Mouse (Mus musculus) neural tube, embryonic 13.5 days (tissue): ENCODE measurements around the gene Il31. TPM values are rescaled to one million over a fixed set of nuclear protein-coding genes. Genes with fewer than 3 reads are reported as not detected.
"Not testable (repeated sequence)": the region's sequence is repeated elsewhere in the genome, so short reads cannot be mapped to it uniquely, and the experiment has no call there.

Experiments
- ATAC-seq: fragments of 200-750 bp; cut with Nextera tagmentation; 2 replicates; pipeline ENCODE4 v1.8.0; 2017; ENCODE audit warnings: low read depth, mild to moderate bottlenecking, moderate TSS enrichment, moderate library complexity
- H3K27ac ChIP-seq: fragments of 300-500 bp; sonication (generic); replicated peaks from 2 replicates; pipeline ENCODE4 v1.5.1; 2015; ENCODE audit warnings: moderate library complexity, mild to moderate bottlenecking, inconsistent platforms
- H3K27me3 ChIP-seq: fragments of 300-500 bp; sonication (generic); 2 replicates; pipeline ENCODE4 v1.6.1; 2015; ENCODE audit warnings: mild to moderate bottlenecking, inconsistent platforms
- H3K36me3 ChIP-seq: fragments of 300-500 bp; sonication (generic); 2 replicates; pipeline ENCODE4 v1.6.1; 2015; ENCODE audit warnings: mild to moderate bottlenecking, inconsistent platforms
- H3K4me1 ChIP-seq: fragments of 300-500 bp; sonication (generic); replicated peaks from 2 replicates; pipeline ENCODE4 v1.6.1; 2015; ENCODE audit warnings: inconsistent platforms
- H3K4me2 ChIP-seq: fragments of 300-500 bp; sonication (generic); 2 replicates; pipeline ENCODE4 v1.6.1; 2015; ENCODE audit warnings: inconsistent platforms, mild to moderate bottlenecking, moderate library complexity
- H3K4me3 ChIP-seq: fragments of 300-500 bp; sonication (generic); 2 replicates; pipeline ENCODE4 v1.5.1; 2015; ENCODE audit warnings: mild to moderate bottlenecking, inconsistent platforms
- H3K9ac ChIP-seq: fragments of 300-500 bp; sonication (generic); 2 replicates; pipeline ENCODE4 v1.6.1; 2015; ENCODE audit warnings: moderate library complexity, mild to moderate bottlenecking, inconsistent platforms
- H3K9me3 ChIP-seq: fragments of 300-500 bp; sonication (generic); 2 replicates; pipeline ENCODE4 v1.6.1; 2016; ENCODE audit warnings: inconsistent platforms
- WGBS: fragments of 180-500 bp; shearing (Covaris S2); methylation state at CpG from one replicate; pipeline ENCODE4 v1.1.7; 2015; 5-methylcytosine and 5-hydroxymethylcytosine counted together
- polyA plus RNA-seq: library from polyadenylated mRNA; unstranded; fragments of >200 nt; fragmentation: Nextera tagmentation; extraction: Ambion mirVana; gene quantifications from 2 replicates; pipeline ENCODE4 v1.2.1, GENCODE M21; 2015

The Il31 gene
- polyA plus RNA-seq, 1 experiment from 2014 or later: not detected

DNA sequence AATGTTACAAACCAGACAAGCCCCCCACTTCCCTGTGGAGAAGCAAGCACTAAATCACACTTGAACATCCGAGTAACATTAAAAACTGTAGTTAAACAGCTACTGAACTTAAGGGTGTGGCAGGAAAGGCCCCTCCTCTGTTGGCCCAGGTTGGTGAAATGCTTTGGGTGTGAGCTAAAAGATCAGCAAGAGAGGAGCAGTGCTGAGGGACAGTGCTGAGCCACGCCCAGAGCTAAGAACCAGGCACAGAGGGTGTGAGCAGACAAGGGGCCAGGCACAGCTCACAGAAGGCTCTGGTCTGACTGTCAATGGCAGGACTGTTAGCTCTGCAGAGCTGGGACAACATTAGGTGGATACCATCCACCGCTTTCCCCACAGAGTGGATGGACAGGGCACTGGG is 22.8 kb upstream of the Il31 start:
- Histone ChIP-seq H3K9ac (no peak overlapping the region), H3K9me3 (no peaks in the 10 kb centered on the region), H3K27me3 (peaks cover 7% of the 10 kb centered on the region), H3K27ac (no peak overlapping the region), H3K36me3 (peaks cover 61% of the 10 kb centered on the region), H3K4me3 (no peak overlapping the region), H3K4me2 (no peak overlapping the region), H3K4me1 (peaks cover 21% of the 10 kb centered on the region)
- no peak for ATAC-seq
- WGBS: 85% methylated on average over 3 of the region's 3 CpGs

DNA sequence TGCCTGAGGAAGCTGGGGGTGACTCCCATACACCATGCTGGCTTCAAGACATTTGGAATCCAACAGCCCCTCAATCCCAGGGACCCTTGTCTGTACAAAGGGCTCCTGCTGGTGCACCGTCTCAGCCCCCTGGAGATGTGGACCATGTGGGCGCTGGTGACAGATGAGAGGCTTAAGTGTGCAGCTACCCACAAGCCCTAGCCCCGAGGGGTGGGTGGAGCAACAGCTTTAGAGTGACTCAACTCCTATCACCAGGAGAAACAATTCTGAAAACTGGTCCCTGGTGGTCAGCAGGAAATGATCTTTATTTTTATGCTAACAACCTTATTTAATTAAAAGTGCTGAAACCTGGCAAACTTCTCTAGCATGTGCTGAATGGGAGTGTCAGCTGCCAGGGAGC is 22.1 kb upstream of the Il31 start:
- H3K4me2 ChIP-seq, H3K27ac ChIP-seq, H3K4me3 ChIP-seq, ATAC-seq, H3K9me3 ChIP-seq, H3K9ac ChIP-seq: not testable (repeated sequence)
- WGBS: 88% methylated on average over 3 of the region's 3 CpGs
- Histone ChIP-seq H3K27me3 (peaks cover 14% of the 10 kb centered on the region), H3K4me1 (peaks cover 21% of the 10 kb centered on the region), H3K36me3 (peaks cover 55% of the 10 kb centered on the region)

DNA sequence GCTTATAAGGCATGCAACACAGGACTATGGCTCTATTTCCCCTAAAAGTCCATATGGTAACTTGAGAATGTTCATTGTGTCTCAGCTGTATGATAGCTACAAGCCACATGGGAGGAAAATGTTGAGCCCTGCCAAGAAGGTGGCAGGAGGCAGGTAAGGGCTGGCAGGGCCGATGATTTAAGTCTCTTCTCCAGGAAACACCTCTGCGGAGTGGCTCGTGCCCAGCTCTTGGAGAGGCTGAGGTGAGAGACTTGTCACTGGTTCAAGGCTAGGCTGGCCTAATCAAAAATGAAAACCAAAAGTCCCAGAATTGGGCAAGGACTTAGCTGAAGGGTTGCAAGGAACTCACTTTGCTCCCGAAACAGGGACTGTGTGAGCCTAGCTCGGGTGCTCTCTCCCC is 20.9 kb upstream of the Il31 start, which contains the start of gene B3gnt4:
B3gnt4 (plus strand) TSS at position 301 of the 400 bp plus-strand sequence.
- peaks cover 17% of the 10 kb centered on the region for H3K27me3 ChIP-seq
- no peak within 1 kb of the TSS for H3K27ac ChIP-seq
- H3K9me3 ChIP-seq: no peaks in the 10 kb centered on the region
- peak within 1 kb of the TSS; percentile 59; the same call in 1 of the 2 replicates for H3K4me3 ChIP-seq
- 86% methylated on average over 5 of the region's 5 CpGs for WGBS
- H3K4me2 ChIP-seq: peak within 1 kb of the TSS; percentile 74
- peaks cover 42% of the 10 kb centered on the region for H3K36me3 ChIP-seq
- H3K9ac ChIP-seq: peak within 1 kb of the TSS; percentile 75; the same call in 1 of the 2 replicates
- ATAC-seq: no peak
- H3K4me1 ChIP-seq: peaks cover 21% of the 10 kb centered on the region

DNA sequence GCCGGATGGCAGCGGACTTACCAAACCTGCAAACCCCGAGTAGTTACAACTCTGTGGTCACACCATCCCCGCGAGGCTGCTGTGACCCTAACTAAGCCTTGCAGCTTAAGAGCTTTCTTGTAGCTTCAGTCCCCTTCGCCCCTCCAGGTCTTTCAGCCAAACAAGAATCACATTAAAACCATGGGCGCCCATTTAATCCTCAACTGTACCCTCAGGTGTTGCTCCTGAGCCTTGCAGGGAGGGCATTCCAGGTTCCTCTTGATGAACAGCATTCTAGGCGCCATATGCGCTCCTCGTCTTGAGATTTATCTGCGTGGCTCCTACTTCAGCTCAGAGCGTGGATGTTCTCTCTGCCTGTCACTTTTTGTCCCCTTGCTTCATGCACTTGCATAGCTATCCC is 19.6 kb upstream of the Il31 start:
- Histone ChIP-seq H3K36me3 (peaks cover 30% of the 10 kb centered on the region), H3K4me1 (peaks cover 21% of the 10 kb centered on the region), H3K4me2 (peak overlapping the region; percentile 74), H3K27ac (no peak overlapping the region), H3K9me3 (no peaks in the 10 kb centered on the region), H3K27me3 (peaks cover 20% of the 10 kb centered on the region), H3K9ac (peak overlapping the region; percentile 75), H3K4me3 (peak overlapping the region; percentile 59)
- peak; percentile 13; the same call in 1 of the 2 replicates for ATAC-seq
- WGBS: 5% methylated on average over 12 of the region's 12 CpGs

DNA sequence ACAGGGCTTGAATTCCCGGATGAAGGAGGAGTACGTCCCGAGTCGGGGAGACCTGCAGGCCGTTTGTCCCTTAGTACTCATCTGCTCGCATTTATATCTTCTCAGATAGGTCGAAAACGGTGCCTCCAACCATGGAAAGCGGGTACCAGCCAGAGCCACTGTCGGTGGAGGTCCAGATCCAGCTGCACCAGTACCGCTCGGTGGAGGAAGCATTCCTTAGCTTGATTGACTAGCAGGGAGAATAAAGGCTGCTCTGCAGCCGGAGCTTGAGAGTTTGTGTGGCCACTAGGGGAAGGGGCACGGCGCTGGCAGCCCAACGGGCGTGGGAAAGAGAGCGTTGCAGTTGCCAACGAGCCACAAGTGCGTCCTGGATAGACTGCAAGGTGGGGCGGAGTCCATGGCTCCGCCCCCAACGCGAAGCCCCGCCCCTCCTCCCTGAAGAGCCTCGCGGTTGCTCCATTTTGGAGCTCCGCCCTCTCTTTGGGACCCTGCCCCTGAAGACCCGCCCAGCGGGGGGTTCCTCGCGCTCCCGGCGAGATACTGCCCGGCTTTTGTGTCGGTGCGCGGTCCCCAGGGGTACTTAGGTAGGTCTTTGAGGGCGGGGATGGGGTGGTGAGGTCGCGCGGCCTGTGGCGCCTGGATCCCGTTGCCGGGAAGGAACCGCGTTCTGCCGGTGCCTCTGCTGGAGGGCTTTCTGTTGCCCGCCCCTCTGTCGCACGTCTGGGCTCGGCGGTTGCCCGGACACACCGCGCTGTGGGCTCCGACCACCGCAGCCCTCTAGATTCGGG is 18.8 kb upstream of the Il31 start:
- ATAC-seq: peak; percentile 92
- WGBS: under 1% methylated on average over 57 of the region's 59 CpGs
- H3K4me1 ChIP-seq: peaks cover 21% of the 10 kb centered on the region
- H3K4me2 ChIP-seq: peak overlapping the region; percentile 74
- peaks cover 24% of the 10 kb centered on the region for H3K36me3 ChIP-seq
- peak overlapping the region; percentile 59 for H3K4me3 ChIP-seq
- no peak overlapping the region for H3K27ac ChIP-seq
- H3K9ac ChIP-seq: peak overlapping the region; percentile 75
- peaks cover 20% of the 10 kb centered on the region for H3K27me3 ChIP-seq
- H3K9me3 ChIP-seq: no peaks in the 10 kb centered on the region

DNA sequence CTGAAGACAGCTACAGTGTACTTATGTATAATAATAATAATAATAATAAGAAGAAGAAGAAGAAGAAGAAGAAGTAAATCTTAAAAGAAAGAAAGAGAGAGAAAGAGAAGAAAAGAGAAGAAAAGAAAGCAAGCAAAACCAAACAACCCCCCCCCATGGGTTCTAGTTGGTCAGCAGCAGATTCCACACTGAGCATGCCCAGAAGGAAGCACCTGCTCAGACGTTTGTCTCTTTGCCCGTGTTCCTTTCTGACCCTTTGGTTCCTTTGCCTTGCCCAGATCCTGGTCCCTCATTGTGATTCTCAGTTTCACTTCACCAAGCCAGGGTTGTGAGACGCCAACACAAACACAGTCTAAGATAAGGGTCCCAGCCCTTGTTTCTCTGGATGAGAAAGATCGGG is 12.7 kb upstream of the Il31 start:
- H3K4me3 ChIP-seq: no peak overlapping the region
- peaks cover 11% of the 10 kb centered on the region for H3K4me1 ChIP-seq
- H3K27ac ChIP-seq: no peak overlapping the region
- no peaks in the 10 kb centered on the region for H3K36me3 ChIP-seq
- no peak overlapping the region for H3K4me2 ChIP-seq
- H3K9ac ChIP-seq: no peak overlapping the region
- H3K27me3 ChIP-seq: peaks cover 25% of the 10 kb centered on the region
- H3K9me3 ChIP-seq: no peaks in the 10 kb centered on the region
- ATAC-seq: no peak
- 75% methylated on average over 4 of the region's 4 CpGs for WGBS

DNA sequence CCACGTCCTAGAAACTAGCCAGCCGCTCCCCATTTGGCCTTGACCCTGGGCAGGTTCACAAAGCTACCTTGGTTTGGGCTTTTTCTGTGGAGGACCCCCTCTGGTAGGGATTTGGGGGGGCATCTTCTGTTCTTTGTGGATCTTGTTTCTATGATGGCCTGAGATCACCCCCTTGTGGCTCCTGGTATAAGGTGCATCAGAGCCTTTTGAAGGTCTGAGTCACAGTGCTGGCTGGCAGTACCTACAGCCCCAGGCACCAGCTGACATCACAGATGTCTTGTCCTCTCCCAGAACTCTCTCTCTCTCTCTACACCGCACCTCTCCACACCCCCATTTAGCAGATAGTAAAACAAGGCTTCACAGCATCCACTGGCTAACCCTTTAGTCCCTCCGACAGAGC is 10.4 kb upstream of the Il31 start:
- WGBS: 57% methylated on average over 4 of the region's 4 CpGs
- no peak overlapping the region for H3K4me3 ChIP-seq
- H3K9me3 ChIP-seq: no peaks in the 10 kb centered on the region
- peaks cover 16% of the 10 kb centered on the region for H3K4me1 ChIP-seq
- no peak for ATAC-seq
- H3K27me3 ChIP-seq: peaks cover 17% of the 10 kb centered on the region
- H3K36me3 ChIP-seq: no peaks in the 10 kb centered on the region
- H3K27ac ChIP-seq: no peak overlapping the region
- no peak overlapping the region for H3K4me2 ChIP-seq
- no peak overlapping the region for H3K9ac ChIP-seq

DNA sequence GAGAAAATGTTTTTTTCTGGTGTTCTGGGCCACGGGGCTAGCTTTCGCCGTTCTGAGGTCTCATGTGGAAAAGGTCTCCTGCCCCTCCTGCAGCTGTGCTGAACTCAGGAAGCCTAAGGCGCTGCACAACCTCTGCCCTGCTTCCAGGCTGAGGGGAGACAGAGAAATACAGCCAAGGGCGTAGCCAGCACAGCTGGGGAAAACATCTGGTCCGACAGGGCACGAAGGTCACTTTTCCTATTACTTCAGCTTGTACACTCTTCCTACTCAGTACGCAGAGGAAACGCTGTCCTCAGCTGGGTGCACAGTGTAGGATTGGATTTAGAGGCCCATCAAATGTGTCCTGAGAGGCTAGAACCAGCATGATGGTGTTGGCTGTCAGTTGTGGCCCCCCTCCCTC is 646 bp upstream of the Il31 start:
- H3K27me3 ChIP-seq: no peaks in the 10 kb centered on the region
- H3K4me2 ChIP-seq: no peak overlapping the region
- H3K36me3 ChIP-seq: no peaks in the 10 kb centered on the region
- H3K9ac ChIP-seq: no peak overlapping the region
- ATAC-seq: no peak
- no peak overlapping the region for H3K27ac ChIP-seq
- H3K4me1 ChIP-seq: peaks cover 11% of the 10 kb centered on the region
- 67% methylated on average over 9 of the region's 9 CpGs for WGBS
- no peaks in the 10 kb centered on the region for H3K9me3 ChIP-seq
- H3K4me3 ChIP-seq: no peak overlapping the region

DNA sequence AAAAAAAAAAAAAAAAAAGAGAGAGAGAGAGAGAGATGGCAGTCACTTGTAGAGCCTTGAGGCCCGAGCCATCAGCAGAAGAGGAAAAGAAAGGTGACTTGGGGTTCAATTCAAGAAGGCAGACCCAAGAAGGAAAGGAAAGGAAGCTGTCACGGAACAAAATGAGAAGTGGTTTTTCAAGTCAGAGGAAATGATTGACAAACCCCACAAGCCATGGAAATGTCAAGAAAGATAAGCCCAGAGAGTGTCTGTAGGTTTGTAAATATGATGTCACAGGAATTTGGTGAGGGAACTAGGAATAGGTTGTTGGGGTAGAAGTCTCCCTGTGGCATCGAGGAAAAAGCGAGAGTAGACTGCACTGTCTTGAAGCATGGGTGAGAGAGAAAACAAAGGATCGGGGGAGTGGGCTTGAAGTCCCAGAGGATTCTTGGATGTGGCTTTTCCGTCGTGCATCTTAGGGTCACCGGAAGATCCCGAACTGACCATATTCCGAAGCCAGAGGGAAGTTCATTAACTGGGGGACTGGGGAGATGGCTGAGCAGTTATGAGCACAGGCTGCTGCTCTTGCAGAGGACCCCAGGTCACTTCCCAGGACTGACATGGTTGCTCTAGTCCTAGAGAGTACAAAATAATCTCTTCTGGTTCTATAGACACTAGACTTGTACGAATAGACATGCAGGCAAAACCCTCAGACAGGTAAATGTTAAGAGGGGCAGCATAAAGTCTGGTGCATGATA is 1.5 kb downstream of the Il31 start:
- Histone ChIP-seq H3K9me3 (no peaks in the 10 kb centered on the region), H3K4me2 (no peak overlapping the region), H3K27ac (no peak overlapping the region), H3K4me3 (no peak overlapping the region), H3K36me3 (no peaks in the 10 kb centered on the region), H3K27me3 (no peaks in the 10 kb centered on the region), H3K4me1 (peaks cover 11% of the 10 kb centered on the region), H3K9ac (no peak overlapping the region)
- no peak for ATAC-seq
- 84% methylated on average over 11 of the region's 11 CpGs for WGBS

DNA sequence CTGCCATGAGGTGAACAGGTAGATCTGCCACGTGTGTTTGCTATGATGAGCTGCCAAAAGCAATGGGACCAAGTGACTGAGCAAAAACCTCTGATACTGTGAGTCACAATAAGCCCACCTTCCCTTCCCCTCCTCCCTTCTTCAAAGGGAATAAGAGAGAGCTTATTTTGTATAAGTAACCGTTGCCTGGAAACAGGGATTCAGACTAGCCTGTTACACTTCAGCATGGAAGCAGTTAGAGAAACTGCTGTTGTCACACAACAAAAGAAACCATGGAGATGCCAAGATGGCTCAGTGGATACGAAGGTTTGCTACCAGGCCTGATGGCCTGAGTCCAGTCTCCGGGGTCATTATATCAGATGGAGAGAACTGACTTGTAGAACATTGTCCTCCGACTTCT is 15.5 kb downstream of the Il31 start:
- ATAC-seq: no peak
- H3K4me1 ChIP-seq: no peaks in the 10 kb centered on the region
- 61% methylated on average over 5 of the region's 5 CpGs for WGBS
- no peaks in the 10 kb centered on the region for H3K27me3 ChIP-seq
- no peak overlapping the region for H3K9ac ChIP-seq
- no peak overlapping the region for H3K27ac ChIP-seq
- H3K9me3 ChIP-seq: no peaks in the 10 kb centered on the region
- no peaks in the 10 kb centered on the region for H3K36me3 ChIP-seq
- no peak overlapping the region for H3K4me2 ChIP-seq
- no peak overlapping the region for H3K4me3 ChIP-seq

DNA sequence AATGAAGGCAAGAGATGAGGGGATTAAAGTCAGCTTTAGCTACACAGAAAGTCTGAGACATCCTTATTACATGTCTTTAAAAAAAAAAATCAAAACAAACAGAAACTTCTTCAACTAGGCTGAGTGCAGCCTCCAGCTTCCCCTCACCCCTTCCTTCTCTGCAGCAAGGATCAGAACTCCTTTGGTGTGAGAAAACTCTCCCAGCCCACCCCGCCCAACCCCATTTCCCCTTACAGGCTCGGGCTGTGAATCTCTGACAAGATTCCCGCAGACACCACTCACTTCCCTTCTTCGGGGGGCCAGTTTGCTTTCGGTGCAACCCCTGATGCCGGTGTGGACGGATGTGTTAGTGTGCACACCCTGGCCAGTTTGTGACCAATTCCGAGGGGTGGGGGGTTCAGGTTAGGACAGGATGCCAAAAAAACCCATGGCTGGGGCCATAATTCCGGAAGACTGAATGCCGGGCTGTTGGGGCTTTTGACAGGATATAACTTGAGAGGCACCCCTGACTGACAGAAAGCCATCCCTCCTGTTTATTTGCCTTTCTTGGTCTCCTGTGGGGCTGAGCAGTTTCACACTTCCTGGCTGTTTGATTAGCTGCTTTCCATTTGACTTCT is 18.4 kb downstream of the Il31 start:
- no peaks in the 10 kb centered on the region for H3K9me3 ChIP-seq
- no peaks in the 10 kb centered on the region for H3K4me1 ChIP-seq
- 0 out of 2 replicates have a peak overlapping the region, but pooled peaks have one; percentile 11 for H3K4me2 ChIP-seq
- no peak for ATAC-seq
- no peak overlapping the region; the same call in 1 of the 2 replicates for H3K4me3 ChIP-seq
- no peak overlapping the region for H3K9ac ChIP-seq
- H3K27me3 ChIP-seq: no peaks in the 10 kb centered on the region
- no peaks in the 10 kb centered on the region for H3K36me3 ChIP-seq
- H3K27ac ChIP-seq: no peak overlapping the region
- 54% methylated on average over 10 of the region's 10 CpGs for WGBS

DNA sequence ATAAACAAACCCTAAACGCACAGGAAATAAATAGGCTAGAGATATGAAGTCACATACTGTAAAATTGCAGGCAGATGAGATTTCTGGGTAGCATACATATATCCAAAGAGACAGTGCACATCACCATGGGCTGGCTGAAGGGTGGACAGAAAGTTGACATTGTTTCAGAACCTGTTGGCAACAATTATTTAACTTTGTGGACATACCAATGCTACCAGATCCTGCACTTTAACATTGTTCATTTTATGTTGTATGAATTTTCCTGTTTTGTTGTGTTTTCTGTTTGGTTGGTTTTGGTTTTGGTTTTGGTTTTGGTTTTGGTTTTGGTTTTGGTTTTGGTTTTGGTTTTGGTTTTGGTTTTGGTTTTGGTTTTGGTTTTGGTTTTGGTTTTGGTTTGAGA is 24.7 kb downstream of the Il31 start:
- Histone ChIP-seq H3K27me3 (no peaks in the 10 kb centered on the region), H3K36me3 (no peaks in the 10 kb centered on the region), H3K4me2 (no peak overlapping the region), H3K9ac (no peak overlapping the region), H3K4me1 (no peaks in the 10 kb centered on the region), H3K9me3 (no peaks in the 10 kb centered on the region), H3K27ac (no peak overlapping the region), H3K4me3 (no peak overlapping the region)
- no peak for ATAC-seq
- WGBS: 88% methylated on average over 1 of the region's 1 CpGs
